Mouse (Mus musculus) T-cell, adult 2 months (primary cell): ENCODE measurements around the gene Exoc2.

Experiments used
- DNase-seq: peaks from one replicate; pipeline ENCODE4 v3.0.0; 2022; ENCODE audit warnings: low spot score

Gene Exoc2

GRCm38 (mm10) chr13:30973501-30974246, at the start of gene Exoc2, which contains the start of gene Gm5447:
Gene Exoc2 (minus strand): TSS chr13:30974093.
Gene Gm5447 (plus strand): TSS chr13:30974204.
- DNase-seq: peak; percentile 80

DNA sequence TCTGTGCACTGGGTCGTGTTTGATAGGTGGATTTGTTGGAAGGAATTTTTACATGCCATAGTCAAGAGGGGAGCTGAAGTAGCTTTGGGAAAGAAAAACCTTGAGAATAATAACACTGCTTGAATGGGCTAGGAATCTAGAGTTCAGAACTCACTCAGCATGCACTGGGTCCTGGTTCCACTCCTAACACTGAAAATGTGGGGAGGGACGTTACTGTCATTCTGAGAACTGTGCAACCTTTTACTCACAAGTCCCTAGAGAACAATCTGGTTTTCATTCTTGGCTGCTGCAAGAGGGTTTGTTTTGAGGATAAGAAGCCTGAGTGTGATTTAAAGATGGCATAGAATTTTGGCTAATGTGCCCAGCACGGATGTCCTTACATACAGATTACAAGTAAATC, 49.8 kb upstream of the Exoc2 start:
- no peak for DNase-seq

- DNase-seq: no peak
Measured at GRCm38 (mm10) chr13:31021927-31022326, 48.0 kb upstream of the Exoc2 start.

DNA sequence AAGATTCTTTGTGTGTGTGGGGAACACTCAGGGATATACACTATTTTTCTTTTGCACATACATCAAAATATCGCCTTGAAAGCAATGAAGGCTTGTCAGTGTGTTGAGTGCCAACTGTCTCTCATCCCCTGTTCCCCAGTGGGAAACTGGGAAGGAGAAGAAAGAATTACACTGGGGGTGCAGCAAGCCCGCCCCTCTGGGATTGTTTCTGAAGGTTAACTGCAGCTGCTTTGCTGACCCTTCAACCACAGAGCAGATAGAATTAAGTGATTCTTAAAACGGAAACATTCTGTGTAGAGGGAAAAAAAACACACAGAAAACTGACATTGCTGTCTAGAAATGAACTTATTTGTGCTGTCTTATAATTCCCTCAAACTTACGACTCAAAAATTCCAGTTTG, 47.6 kb upstream of the Exoc2 start:
- DNase-seq: no peak

DNA sequence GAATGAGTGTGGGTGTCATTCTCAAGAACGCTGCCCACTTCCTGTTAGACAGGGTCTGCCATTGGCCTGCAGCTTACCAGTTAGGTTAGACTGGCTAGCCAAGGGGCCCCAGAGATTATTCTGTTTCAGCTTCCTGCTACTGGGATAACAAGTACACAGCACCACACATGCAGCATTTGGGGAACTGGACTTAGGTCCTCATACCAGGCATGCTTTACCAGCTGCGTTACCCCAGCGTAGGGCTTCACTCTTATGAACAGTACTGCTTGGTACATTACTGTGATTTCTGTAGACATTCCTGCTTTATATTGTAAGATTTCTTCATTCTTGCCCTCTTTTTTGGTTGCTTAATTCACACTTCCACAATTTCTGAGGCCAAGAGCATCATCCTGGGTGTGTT, 43.7 kb upstream of the Exoc2 start:
- no peak for DNase-seq

- DNase-seq: no peak
Measured at GRCm38 (mm10) chr13:31004995-31005394, 31.1 kb upstream of the Exoc2 start.

GRCm38 (mm10) chr13:31004458-31004857, 30.6 kb upstream of the Exoc2 start:
- no peak for DNase-seq

GRCm38 (mm10) chr13:30999799-31000198, 25.9 kb upstream of the Exoc2 start:
- no peak for DNase-seq

GRCm38 (mm10) chr13:30997526-30998253, 23.8 kb upstream of the Exoc2 start:
- DNase-seq: no peak

GRCm38 (mm10) chr13:30994249-30994858, 20.5 kb upstream of the Exoc2 start:
- no peak for DNase-seq

DNA sequence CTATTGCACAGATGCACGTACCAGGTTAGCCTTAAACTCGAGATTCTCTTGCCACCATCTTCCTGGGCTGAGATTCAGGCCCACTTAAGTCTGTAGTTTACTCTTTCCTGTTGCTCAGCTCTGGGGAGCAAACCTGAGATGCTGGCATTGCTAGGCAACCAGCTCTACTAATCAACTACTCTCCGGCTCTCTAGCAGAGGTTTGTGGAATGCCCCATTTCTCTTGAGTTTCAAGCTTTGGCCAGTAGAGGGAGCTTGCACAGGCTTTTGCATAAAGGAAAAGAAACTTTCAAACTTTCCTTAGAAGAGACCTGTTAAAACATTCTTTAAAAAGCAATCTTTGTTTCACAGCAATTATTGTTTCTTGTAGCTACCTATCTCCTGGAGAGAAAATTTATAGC, 19.9 kb upstream of the Exoc2 start:
- peak; percentile 43 for DNase-seq

- no peak for DNase-seq
Measured at GRCm38 (mm10) chr13:30990233-30990632, 16.3 kb upstream of the Exoc2 start.

GRCm38 (mm10) chr13:30989710-30990109, 15.8 kb upstream of the Exoc2 start:
- no peak for DNase-seq

- DNase-seq: no peak
Measured at GRCm38 (mm10) chr13:30987686-30988085, 13.8 kb upstream of the Exoc2 start.

GRCm38 (mm10) chr13:30986934-30987455, 13.1 kb upstream of the Exoc2 start:
- DNase-seq: no peak

- no peak for DNase-seq
Measured at GRCm38 (mm10) chr13:30985598-30986466, 11.9 kb upstream of the Exoc2 start.

GRCm38 (mm10) chr13:30985275-30985597, 11.3 kb upstream of the Exoc2 start:
- DNase-seq: no peak

GRCm38 (mm10) chr13:30981666-30982065, 7.8 kb upstream of the Exoc2 start:
- DNase-seq: peak; percentile 50

DNA sequence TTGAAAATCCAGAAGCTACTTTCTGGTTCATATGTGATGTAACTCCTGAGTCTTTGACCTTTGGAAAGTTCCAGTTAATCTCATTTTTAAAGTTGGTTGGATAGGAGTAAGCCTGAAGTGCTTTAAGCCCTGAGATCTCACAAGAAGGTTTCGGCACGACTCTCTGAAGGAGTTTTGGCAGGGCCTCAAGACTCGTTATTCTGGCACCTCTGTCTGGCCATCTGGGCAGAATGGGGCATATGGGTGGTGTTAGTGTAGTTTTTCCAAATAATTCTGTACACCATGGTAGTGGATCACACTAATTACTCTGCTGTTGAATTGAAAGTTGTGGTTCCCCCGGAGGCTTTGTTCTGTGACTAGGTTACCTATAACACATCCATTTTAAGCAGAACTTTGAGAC, 4.3 kb upstream of the Exoc2 start:
- DNase-seq: no peak

DNA sequence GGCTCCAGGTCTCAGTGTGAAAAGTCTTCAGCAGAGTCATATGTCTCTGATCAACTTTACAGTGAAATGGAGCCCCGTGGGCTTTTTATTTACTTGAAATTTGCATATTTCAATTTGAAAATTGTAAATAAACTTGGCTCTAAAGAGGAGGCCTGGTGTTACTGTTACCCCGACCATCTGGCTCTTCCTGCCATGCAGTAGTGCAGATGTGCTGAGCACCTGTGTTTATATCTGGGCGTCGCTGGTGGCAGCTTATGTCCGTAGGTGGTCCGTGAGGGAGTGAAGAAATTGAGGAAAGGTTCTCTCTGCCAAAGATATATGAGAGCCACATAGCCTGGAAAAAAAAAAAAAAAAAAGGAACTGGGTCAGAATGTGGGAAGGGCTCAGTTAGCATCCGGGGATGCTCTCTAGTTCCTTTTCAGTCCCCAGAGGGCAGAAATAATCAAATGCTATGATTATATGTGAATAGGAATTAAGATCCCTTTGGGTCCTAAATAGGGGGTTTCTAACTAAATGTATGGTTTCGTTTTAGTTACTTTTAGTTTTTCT, 2.7 kb upstream of the Exoc2 start:
- no peak for DNase-seq

GRCm38 (mm10) chr13:30974247-30974630, 346 bp upstream of the Exoc2 start:
- DNase-seq: no peak

DNA sequence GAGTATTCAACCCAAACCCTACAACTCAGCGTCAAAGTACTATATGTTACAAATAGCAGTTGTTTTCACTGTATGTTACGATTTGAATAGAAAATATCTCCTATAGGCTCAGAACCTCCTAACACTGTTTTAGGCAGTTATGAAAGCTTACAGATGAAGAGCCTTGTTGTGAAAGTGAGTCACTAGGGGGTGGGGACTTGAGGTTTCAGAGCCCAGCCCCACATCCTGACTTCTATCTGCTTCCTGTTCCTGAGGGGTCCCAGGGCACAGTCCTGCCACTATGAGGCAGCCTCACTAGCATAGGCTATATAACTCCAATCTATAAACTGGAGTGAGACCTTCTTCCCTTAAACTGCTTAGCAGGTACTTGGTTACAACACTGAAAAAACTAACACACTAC, 1.8 kb downstream of the Exoc2 start:
- DNase-seq: peak; percentile 82
